Mouse (Mus musculus) lung, postnatal 10 days (tissue): Measurements from ENCODE around the gene Tars2.
"Not testable (repeated sequence)": the region's sequence is repeated elsewhere in the genome, so short reads cannot be mapped to it uniquely, and the experiment has no call there.

ENCODE experiments used
- DNase-seq: peaks from one replicate; pipeline ENCODE4 v3.0.0; 2021

Gene Tars2

DNA sequence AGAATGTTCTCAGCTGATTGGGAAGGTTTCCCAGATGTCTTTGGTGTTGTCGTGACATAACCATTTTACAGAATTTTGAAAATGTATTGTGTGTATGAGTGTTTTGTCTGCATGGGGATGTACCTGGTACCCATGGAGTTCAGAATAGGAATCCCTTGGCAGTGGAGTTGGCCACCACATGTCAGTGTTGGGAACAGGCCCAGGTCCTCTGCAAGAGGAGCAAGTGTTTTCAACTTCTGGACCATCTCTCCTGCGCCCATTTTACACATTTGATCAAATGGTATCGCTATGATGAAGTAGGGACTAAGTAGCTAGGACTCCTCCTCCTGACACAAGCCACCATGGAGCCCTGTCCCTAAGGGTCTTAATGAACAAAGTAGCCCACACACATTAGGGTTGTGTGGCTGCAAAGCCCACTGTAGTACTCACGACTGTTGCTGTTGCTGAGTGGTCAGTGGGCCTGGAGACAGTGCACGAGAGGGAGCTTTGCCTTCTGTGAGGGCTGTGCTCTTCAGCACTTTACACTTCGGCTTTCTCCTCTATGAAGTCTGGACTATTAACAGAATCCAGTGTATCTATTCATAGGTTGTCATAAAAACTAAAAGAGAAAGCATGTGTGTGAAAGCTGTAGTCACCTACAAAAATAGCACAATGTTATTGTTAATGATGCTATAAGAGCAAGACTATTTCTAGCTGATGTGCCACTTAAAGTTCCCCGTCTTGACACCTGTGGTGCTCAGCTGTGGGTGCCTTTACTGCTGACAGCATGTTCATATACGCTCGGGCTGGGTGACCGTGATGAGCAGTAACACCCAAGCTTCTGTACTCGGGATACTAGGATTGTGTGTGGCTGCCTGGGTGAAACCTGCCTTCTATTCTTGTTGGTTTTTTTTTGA, 65.0 kb downstream of the Tars2 start:
- DNase-seq: no peak

DNA sequence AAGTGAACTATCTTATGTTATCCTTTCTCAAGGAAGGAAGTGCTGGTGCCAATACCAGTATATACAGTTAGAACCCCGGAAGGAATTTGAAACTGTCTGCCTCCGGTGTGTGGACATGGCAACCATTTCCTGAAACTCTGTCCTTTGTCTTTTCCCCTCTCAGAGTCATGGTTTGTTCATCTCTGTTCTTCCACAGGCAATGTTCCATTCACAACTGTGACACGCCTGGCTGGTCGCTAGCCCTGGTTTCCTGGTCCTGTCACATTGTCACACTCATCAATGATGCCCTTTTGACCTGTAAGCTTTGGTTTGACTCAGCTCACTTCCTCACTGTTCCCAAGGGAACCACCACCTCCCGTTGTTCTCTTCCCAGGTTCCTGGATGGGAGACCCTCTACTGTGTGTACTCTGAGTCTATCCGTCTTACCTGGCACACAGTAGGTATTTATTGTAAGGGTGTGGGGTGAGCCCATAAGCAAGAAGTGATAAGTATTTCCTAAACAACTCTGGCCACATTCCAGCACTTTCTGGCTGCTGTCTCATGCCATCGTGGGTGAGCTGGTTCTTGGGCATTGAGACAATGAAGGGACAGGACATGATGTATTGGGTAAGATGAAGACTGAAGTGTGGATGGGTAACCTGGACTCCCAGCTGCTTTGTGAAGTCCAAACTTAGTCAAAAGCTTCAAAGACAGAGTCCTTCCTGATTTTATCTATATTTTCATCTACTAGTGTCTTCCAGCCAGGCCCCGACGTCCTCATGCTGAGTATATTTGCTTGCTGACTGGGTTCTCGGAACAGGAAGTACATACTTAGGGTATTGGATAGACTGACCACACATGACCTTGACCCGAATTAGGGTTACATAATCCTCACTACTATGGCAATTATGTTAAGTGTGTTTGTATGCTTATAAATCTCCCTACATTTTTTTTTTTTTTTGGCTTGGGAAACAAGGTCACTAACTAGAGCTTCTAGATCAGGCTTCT, 65.9 kb downstream of the Tars2 start:
- peak; percentile 66 for DNase-seq

DNA sequence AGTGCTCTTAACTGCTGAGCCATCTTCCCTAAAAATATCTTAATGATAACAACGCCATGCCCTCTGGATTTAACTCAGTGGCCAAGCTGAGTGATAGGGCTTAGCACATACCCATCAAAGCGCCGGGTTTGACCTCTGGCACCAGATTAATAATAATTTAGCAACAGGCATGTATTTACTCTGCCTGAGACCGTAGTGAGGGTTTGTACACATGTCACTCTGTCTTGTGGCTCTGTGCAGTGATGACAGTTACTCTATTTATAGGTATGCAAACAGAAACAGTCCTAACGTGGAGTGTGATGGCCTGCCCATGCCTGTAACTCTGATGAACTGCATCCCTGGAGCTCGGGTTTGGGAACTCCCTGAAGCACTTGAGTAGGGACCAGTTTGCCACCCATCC, 67.3 kb downstream of the Tars2 start:
- DNase-seq: no peak

DNA sequence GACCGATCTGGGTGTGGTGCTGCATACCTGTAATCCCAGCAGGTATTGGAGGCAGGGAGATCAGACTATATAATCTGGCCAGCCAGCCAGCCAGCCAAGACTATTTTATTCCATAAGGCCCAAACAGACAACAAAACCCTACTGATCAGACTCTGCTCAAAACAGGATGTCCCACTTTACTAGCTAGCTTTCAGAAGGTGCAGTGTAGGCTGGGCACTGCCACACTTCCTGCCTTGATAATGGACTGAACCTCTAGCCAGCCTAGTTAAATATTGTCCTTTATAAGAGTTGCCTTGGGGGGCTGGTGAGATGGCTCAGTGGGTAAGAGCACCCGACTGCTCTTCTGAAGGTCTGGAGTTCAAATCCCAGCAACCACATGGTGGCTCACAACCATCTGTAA, 69.5 kb downstream of the Tars2 start:
- DNase-seq: not testable (repeated sequence)
